Mouse (Mus musculus): ENCODE results near the gene Cdkl4. TPM values are rescaled to one million over a fixed set of nuclear protein-coding genes. Genes with fewer than 3 reads are reported as not detected.

Gene Cdkl4
- polyA plus RNA-seq (2017; shearing (Covaris generic)), result 0.80 TPM

GRCm38 (mm10) chr17:80577639-80578038 is at the start of gene Cdkl4:
Gene Cdkl4 (minus strand): TSS chr17:80577813.

GRCm38 (mm10) chr17:80480031-80480854 is 97.4 kb downstream of the Cdkl4 start, which contains the start of gene Sos1:
Gene Sos1 (minus strand): TSS chr17:80480453.

Other genes starting within 250 kb of the Cdkl4 start
- not detected for gene Gm10190, start 204.3 kb downstream of the Cdkl4 start, polyA plus RNA-seq (2017; shearing (Covaris generic))
- 29.7 TPM for gene Sos1, start 97.4 kb downstream of the Cdkl4 start, polyA plus RNA-seq (2017; shearing (Covaris generic))
- 15.8 TPM for gene Map4k3, start 150.7 kb upstream of the Cdkl4 start, polyA plus RNA-seq (2017; shearing (Covaris generic))

All from naive thymus-derived CD4-positive, alpha-beta T cell, adult 5 months (primary cell).